Mouse (Mus musculus) 3134 (cell line): Measurements from ENCODE around the gene Manba.

ENCODE experiments used
- DNase-seq: peaks from one replicate; pipeline ENCODE4 v3.0.0-alpha.2; 2011; ENCODE audit warnings: low spot score; ENCODE audit not compliant: insufficient read length; ENCODE audit errors: extremely low read depth

Gene Manba

DNA sequence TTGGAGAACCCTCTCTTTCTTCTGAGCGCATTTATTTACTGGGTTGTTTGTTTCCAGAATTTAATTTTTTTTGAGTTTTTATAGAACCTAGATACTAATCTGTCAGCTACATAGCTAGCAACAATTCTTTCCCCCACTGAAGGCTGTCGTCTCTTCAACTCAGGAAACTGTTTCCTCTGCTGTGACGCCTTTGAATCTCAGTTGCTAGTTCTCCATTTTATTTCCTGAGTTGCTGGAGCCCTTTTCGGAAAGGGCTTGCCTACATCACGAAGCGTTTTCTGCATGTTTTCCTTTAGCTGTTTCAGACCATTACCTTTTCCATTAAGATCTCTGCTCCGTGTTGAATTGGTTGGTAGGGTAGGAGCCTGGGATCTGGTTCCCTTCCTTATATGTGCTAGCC, 131.3 kb downstream of the Manba start:
- no peak for DNase-seq
